Mouse (Mus musculus) heart, postnatal 4 days (tissue): ENCODE results near the gene Afg1l. TPM values are rescaled to one million over a fixed set of nuclear protein-coding genes. Genes with fewer than 3 reads are reported as not detected.

ENCODE experiments used
- DNase-seq: peaks from one replicate; pipeline ENCODE4 v3.0.0; 2021
- total RNA-seq, 2 experiments: library from RNA; stranded (reverse); gene quantifications; 2 replicates each; pipeline ENCODE4 v1.2.3; 2021

The Afg1l gene
- total RNA-seq, 2 experiments from 2014 or later: 19.2 to 22.1 TPM

- DNase-seq: no peak
Observed at GRCm38 (mm10) chr10:42264195-42264594, 214.2 kb downstream of the Afg1l start.

- no peak for DNase-seq
Observed at GRCm38 (mm10) chr10:42263701-42264100, 214.7 kb downstream of the Afg1l start.

Other genes starting within 250 kb of the Afg1l start
- 10 to 100 TPM; 29.4 to 33.1 TPM for gene Foxo3, start 201.8 kb downstream of the Afg1l start, total RNA-seq
- 100 to 1,000 TPM; 211 to 223 TPM for gene Snx3, start 23.5 kb upstream of the Afg1l start, total RNA-seq
- not detected for gene Nr2e1, start 105.1 kb upstream of the Afg1l start, total RNA-seq
- 10 to 100 TPM; 18.2 to 19.9 TPM for gene Ostm1, start 105.3 kb upstream of the Afg1l start, total RNA-seq